Mouse (Mus musculus): ENCODE data around the gene Nsg1. TPM values are rescaled to one million over a fixed set of nuclear protein-coding genes. Genes with fewer than 3 reads are reported as not detected.

Nsg1 gene
- total RNA-seq (2014; rRNA removed; ENCODE audit: low replicate concordance) (9.0 and 29.2 TPM in 2 replicates), polyA plus RNA-seq (2015; fragmentation: Nextera tagmentation; extraction: Ambion mirVana) (12.5 and 14.7 TPM in 2 replicates)

GRCm38 (mm10) chr5:38159634-38160413, at the start of gene Nsg1:
Nsg1 (minus strand) TSS chr5:38159907.
- no peaks in the 10 kb centered on the region for H3K9me3 ChIP-seq (replicated peaks; ENCODE audit: control insufficient read depth, low read length)
- H3K4me2 ChIP-seq (ENCODE audit: low read depth, low read length): peak within 1 kb of the TSS; percentile 95
- no peak for TF ChIP-seq EP300 (IDR thresholded peaks at IDR 0.05; ENCODE audit: low read depth)
- no peak for TF ChIP-seq CTCF (IDR thresholded peaks at IDR 0.05; ENCODE audit: low read depth)
- no peaks in the 10 kb centered on the region for H3K36me3 ChIP-seq (replicated peaks; ENCODE audit: control insufficient read depth, insufficient read depth, low read length)
- whole genome bisulfite sequencing: 10% methylated on average over 35 of the region's 35 CpGs
- H3K4me1 ChIP-seq (ENCODE audit: control insufficient read depth, insufficient read depth): no peaks in the 10 kb centered on the region
- ATAC-seq (ENCODE audit: insufficient read depth, low read depth): no peak
- H3K27me3 ChIP-seq (ENCODE audit: control insufficient read depth, insufficient read depth, low read length): peaks cover 59% of the 10 kb centered on the region
- peak within 1 kb of the TSS; percentile 46 for H3K9ac ChIP-seq (replicated peaks; ENCODE audit: low read depth, low read length)
- no peak within 1 kb of the TSS for H3K27ac ChIP-seq (ENCODE audit: low read depth)
- peak within 1 kb of the TSS; percentile 61 for H3K4me3 ChIP-seq (ENCODE audit: low read depth, low read length)
- DNase-seq (ENCODE audit: low spot score): no peak

DNA sequence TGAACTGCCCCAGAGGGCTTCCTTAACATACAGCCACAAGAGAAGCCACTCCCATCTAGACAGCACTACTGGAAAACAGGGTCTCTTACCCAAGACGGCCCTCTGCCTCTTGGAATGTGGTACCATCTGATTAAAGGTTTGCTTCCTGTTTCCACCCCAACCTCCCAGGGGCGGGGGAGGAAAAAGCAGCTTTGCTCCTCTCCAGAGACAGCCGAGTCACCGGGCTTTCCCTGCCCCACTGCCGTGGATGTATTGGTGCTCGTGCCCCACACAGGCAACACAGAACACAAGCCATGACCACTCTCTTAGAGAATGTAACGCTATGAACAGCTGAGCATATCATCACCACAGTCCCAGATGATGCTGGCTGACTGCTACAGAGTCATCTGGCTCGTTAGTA, 49.3 kb upstream of the Nsg1 start:
- ATAC-seq (ENCODE audit: insufficient read depth, low read depth): no peak; the same call in 1 of the 2 replicates
- Histone ChIP-seq H3K9ac (replicated peaks; ENCODE audit: low read depth, low read length) (no peak overlapping the region), H3K27ac (ENCODE audit: low read depth) (no peak overlapping the region), H3K4me1 (ENCODE audit: control insufficient read depth, insufficient read depth) (no peaks in the 10 kb centered on the region), H3K4me3 (ENCODE audit: low read depth, low read length) (no peak overlapping the region), H3K36me3 (replicated peaks; ENCODE audit: control insufficient read depth, insufficient read depth, low read length) (peaks cover 67% of the 10 kb centered on the region), H3K4me2 (ENCODE audit: low read depth, low read length) (no peak overlapping the region), H3K27me3 (ENCODE audit: control insufficient read depth, insufficient read depth, low read length) (no peaks in the 10 kb centered on the region), H3K9me3 (replicated peaks; ENCODE audit: control insufficient read depth, low read length) (no peaks in the 10 kb centered on the region)
- TF ChIP-seq EP300 (IDR thresholded peaks at IDR 0.05; ENCODE audit: low read depth) (no peak), CTCF (IDR thresholded peaks at IDR 0.05; ENCODE audit: low read depth) (no peak)
- WGBS: 57% methylated on average over 8 of the region's 8 CpGs
- no peak for DNase-seq (ENCODE audit: low spot score)

GRCm38 (mm10) chr5:38205303-38205726, 45.6 kb upstream of the Nsg1 start:
- H3K27ac ChIP-seq (ENCODE audit: low read depth): no peak overlapping the region
- H3K9me3 ChIP-seq (replicated peaks; ENCODE audit: control insufficient read depth, low read length): no peaks in the 10 kb centered on the region
- H3K4me3 ChIP-seq (ENCODE audit: low read depth, low read length): no peak overlapping the region
- DNase-seq (ENCODE audit: low spot score): no peak
- 76% methylated on average over 7 of the region's 7 CpGs for WGBS
- no peak overlapping the region for H3K4me2 ChIP-seq (ENCODE audit: low read depth, low read length)
- H3K27me3 ChIP-seq (ENCODE audit: control insufficient read depth, insufficient read depth, low read length): no peaks in the 10 kb centered on the region
- H3K36me3 ChIP-seq (replicated peaks; ENCODE audit: control insufficient read depth, insufficient read depth, low read length): peaks cover 68% of the 10 kb centered on the region
- TF ChIP-seq EP300 (IDR thresholded peaks at IDR 0.05; ENCODE audit: low read depth) (no peak), CTCF (IDR thresholded peaks at IDR 0.05; ENCODE audit: low read depth) (no peak)
- H3K9ac ChIP-seq (replicated peaks; ENCODE audit: low read depth, low read length): no peak overlapping the region
- ATAC-seq (ENCODE audit: insufficient read depth, low read depth): no peak
- H3K4me1 ChIP-seq (ENCODE audit: control insufficient read depth, insufficient read depth): no peaks in the 10 kb centered on the region

DNA sequence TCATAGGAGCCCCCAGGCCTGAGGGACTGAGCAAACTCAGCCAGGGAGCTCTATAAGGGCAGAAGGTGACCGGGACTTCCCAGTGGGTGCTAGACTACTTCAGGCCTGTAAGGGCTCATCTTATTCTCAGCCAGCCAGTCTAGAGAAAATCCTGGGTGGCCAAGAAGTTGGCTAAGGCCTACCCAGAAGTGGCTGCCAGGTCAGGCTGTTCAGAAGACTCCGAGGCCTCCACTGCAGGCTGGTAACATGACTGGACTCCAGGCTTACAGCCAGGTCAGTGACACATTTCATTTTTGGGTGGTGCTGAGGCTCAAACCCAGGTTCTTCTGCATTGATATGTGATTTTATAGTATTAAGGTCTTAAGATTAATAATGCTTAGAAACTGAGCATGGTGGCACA, 40.0 kb upstream of the Nsg1 start:
- Histone ChIP-seq H3K9me3 (replicated peaks; ENCODE audit: control insufficient read depth, low read length) (no peaks in the 10 kb centered on the region), H3K4me1 (ENCODE audit: control insufficient read depth, insufficient read depth) (no peaks in the 10 kb centered on the region), H3K4me2 (ENCODE audit: low read depth, low read length) (no peak overlapping the region), H3K27me3 (ENCODE audit: control insufficient read depth, insufficient read depth, low read length) (no peaks in the 10 kb centered on the region), H3K4me3 (ENCODE audit: low read depth, low read length) (no peak overlapping the region), H3K36me3 (replicated peaks; ENCODE audit: control insufficient read depth, insufficient read depth, low read length) (peaks cover 48% of the 10 kb centered on the region), H3K27ac (ENCODE audit: low read depth) (no peak overlapping the region), H3K9ac (replicated peaks; ENCODE audit: low read depth, low read length) (no peak overlapping the region)
- DNase-seq (ENCODE audit: low spot score) (no peak), ATAC-seq (ENCODE audit: insufficient read depth, low read depth) (no peak)
- 89% methylated on average over 2 of the region's 2 CpGs for WGBS
- no peak for TF ChIP-seq EP300 (IDR thresholded peaks at IDR 0.05; ENCODE audit: low read depth)
- TF ChIP-seq CTCF (IDR thresholded peaks at IDR 0.05; ENCODE audit: low read depth): no peak

DNA sequence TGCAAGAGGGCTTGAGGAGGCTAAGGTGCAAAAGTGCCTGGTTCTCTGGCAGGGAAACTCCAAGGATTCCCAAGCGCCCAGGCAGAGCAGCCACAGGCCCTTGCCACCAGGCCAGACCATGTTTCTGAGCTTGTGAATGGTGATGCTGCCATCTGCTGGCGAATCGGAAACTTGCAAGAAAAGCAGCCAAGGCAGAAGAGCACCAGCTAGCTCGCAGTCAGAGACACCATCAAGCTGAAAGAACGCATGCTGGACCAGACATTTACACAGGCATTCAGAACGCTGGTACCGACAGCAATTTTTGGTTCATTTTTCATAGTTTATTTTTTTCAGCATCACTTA, 37.7 kb upstream of the Nsg1 start:
- Histone ChIP-seq H3K27ac (ENCODE audit: low read depth) (no peak overlapping the region), H3K4me2 (ENCODE audit: low read depth, low read length) (no peak overlapping the region), H3K4me3 (ENCODE audit: low read depth, low read length) (no peak overlapping the region), H3K36me3 (replicated peaks; ENCODE audit: control insufficient read depth, insufficient read depth, low read length) (peaks cover 26% of the 10 kb centered on the region), H3K9me3 (replicated peaks; ENCODE audit: control insufficient read depth, low read length) (no peaks in the 10 kb centered on the region), H3K27me3 (ENCODE audit: control insufficient read depth, insufficient read depth, low read length) (no peaks in the 10 kb centered on the region), H3K9ac (replicated peaks; ENCODE audit: low read depth, low read length) (no peak overlapping the region), H3K4me1 (ENCODE audit: control insufficient read depth, insufficient read depth) (no peaks in the 10 kb centered on the region)
- 19% methylated on average over 7 of the region's 7 CpGs for WGBS
- DNase-seq (ENCODE audit: low spot score): peak; percentile 43
- ATAC-seq (ENCODE audit: insufficient read depth, low read depth): 0 out of 2 replicates have a peak, but pooled peaks have one; percentile 47
- TF ChIP-seq CTCF (IDR thresholded peaks at IDR 0.05; ENCODE audit: low read depth) (peak; percentile 94), EP300 (IDR thresholded peaks at IDR 0.05; ENCODE audit: low read depth) (no peak)
